Mouse (Mus musculus) midbrain, embryonic 10.5 days (tissue): ENCODE data around the gene Anapc13. TPM values are rescaled to one million over a fixed set of nuclear protein-coding genes. Genes with fewer than 3 reads are reported as not detected.
A peak's percentile ranks its signal among the peaks of the same experiment; 100 is the strongest.

Experiments
- DNase-seq: peaks from one replicate; pipeline ENCODE4 v3.0.0-alpha.2; 2017; ENCODE audit warnings: low spot score
- H3K27ac ChIP-seq: fragments of 300-500 bp; sonication (generic); replicated peaks from 2 replicates; pipeline ENCODE4 v1.5.1; 2016; ENCODE audit warnings: mild to moderate bottlenecking
- H3K27me3 ChIP-seq: fragments of 300-500 bp; sonication (generic); 2 replicates; pipeline ENCODE4 v1.6.1; 2016; ENCODE audit warnings: low read depth, mild to moderate bottlenecking; ENCODE audit not compliant: poor library complexity, severe bottlenecking
- H3K36me3 ChIP-seq: fragments of 300-500 bp; sonication (generic); 2 replicates; pipeline ENCODE4 v1.6.1; 2016; ENCODE audit warnings: mild to moderate bottlenecking, moderate library complexity
- H3K4me1 ChIP-seq: fragments of 300-500 bp; sonication (generic); 2 replicates; pipeline ENCODE4 v1.6.1; 2016
- H3K4me3 ChIP-seq: fragments of 300-500 bp; sonication (generic); 2 replicates; pipeline ENCODE4 v1.5.1; 2016; ENCODE audit warnings: mild to moderate bottlenecking, moderate library complexity
- H3K9me3 ChIP-seq: fragments of 300-500 bp; sonication (generic); replicated peaks from 2 replicates; pipeline ENCODE4 v1.6.1; 2016; ENCODE audit warnings: mild to moderate bottlenecking
- WGBS: fragments of 180-500 bp; shearing (Covaris S2); methylation state at CpG from one replicate; pipeline ENCODE4 v1.1.7; 2016; 5-methylcytosine and 5-hydroxymethylcytosine counted together
- polyA plus RNA-seq: library from polyadenylated mRNA; unstranded; fragments of >200 nt; fragmentation: Nextera tagmentation; extraction: Ambion mirVana; gene quantifications from 2 replicates; pipeline ENCODE4 v1.2.1, GENCODE M21; 2016

The Anapc13 gene
- polyA plus RNA-seq, 1 experiment from 2014 or later, result 172 TPM

GRCm38 (mm10) chr9:102616267-102616666 lies 9.8 kb upstream of the Anapc13 start:
- Histone ChIP-seq H3K27ac (no peak overlapping the region), H3K36me3 (peaks cover 69% of the 10 kb centered on the region), H3K4me1 (no peaks in the 10 kb centered on the region), H3K9me3 (no peaks in the 10 kb centered on the region), H3K4me3 (no peak overlapping the region), H3K27me3 (no peaks in the 10 kb centered on the region)
- 89% methylated on average over 9 of the region's 9 CpGs for WGBS
- no peak for DNase-seq

GRCm38 (mm10) chr9:102621385-102621784 lies 4.7 kb upstream of the Anapc13 start:
- no peaks in the 10 kb centered on the region for H3K9me3 ChIP-seq
- H3K4me1 ChIP-seq, result peaks cover 15% of the 10 kb centered on the region
- H3K36me3 ChIP-seq, result peaks cover 23% of the 10 kb centered on the region
- no peaks in the 10 kb centered on the region for H3K27me3 ChIP-seq
- H3K27ac ChIP-seq, result no peak overlapping the region
- WGBS, result 77% methylated on average over 5 of the region's 5 CpGs
- no peak overlapping the region for H3K4me3 ChIP-seq
- no peak for DNase-seq

GRCm38 (mm10) chr9:102622192-102622857 lies 3.8 kb upstream of the Anapc13 start:
- Histone ChIP-seq H3K27ac (no peak overlapping the region), H3K36me3 (peaks cover 19% of the 10 kb centered on the region), H3K9me3 (no peaks in the 10 kb centered on the region), H3K4me1 (peaks cover 21% of the 10 kb centered on the region), H3K27me3 (no peaks in the 10 kb centered on the region), H3K4me3 (no peak overlapping the region)
- WGBS, result 40% methylated on average over 5 of the region's 5 CpGs
- no peak for DNase-seq

- H3K27me3 ChIP-seq, result no peaks in the 10 kb centered on the region
- DNase-seq, result no peak
- no peaks in the 10 kb centered on the region for H3K9me3 ChIP-seq
- WGBS, result 88% methylated on average over 6 of the region's 6 CpGs
- H3K4me1 ChIP-seq, result peaks cover 27% of the 10 kb centered on the region
- H3K4me3 ChIP-seq, result no peak overlapping the region
- peaks cover 13% of the 10 kb centered on the region for H3K36me3 ChIP-seq
- no peak overlapping the region for H3K27ac ChIP-seq
Observed at GRCm38 (mm10) chr9:102622876-102623275, 3.2 kb upstream of the Anapc13 start.

GRCm38 (mm10) chr9:102623581-102623980 lies 2.5 kb upstream of the Anapc13 start:
- H3K9me3 ChIP-seq, result no peaks in the 10 kb centered on the region
- no peaks in the 10 kb centered on the region for H3K27me3 ChIP-seq
- DNase-seq, result no peak
- no peak overlapping the region for H3K27ac ChIP-seq
- 90% methylated on average over 7 of the region's 7 CpGs for WGBS
- no peak overlapping the region for H3K4me3 ChIP-seq
- peaks cover 27% of the 10 kb centered on the region for H3K4me1 ChIP-seq
- H3K36me3 ChIP-seq, result peaks cover 6% of the 10 kb centered on the region

- WGBS, result 1% methylated on average over 27 of the region's 27 CpGs
Observed at GRCm38 (mm10) chr9:102625401-102625982, 604 bp upstream of the Anapc13 start.

GRCm38 (mm10) chr9:102626839-102627225 lies 736 bp downstream of the Anapc13 start:
- Histone ChIP-seq H3K4me1 (peaks cover 27% of the 10 kb centered on the region), H3K9me3 (no peaks in the 10 kb centered on the region)
- no peak for DNase-seq

More at GRCm38 (mm10) chr9:102625401-102625982, 604 bp upstream of the Anapc13 start:
- Histone ChIP-seq H3K4me3 (peak overlapping the region; percentile 86), H3K27ac (peak overlapping the region; percentile 100), H3K9me3 (no peaks in the 10 kb centered on the region), H3K27me3 (no peaks in the 10 kb centered on the region), H3K4me1 (peaks cover 27% of the 10 kb centered on the region), H3K36me3 (peaks cover 10% of the 10 kb centered on the region; the same call in 1 of the 2 replicates)
- DNase-seq, result no peak

GRCm38 (mm10) chr9:102627442-102627841 lies 1.3 kb downstream of the Anapc13 start:
- no peaks in the 10 kb centered on the region for H3K27me3 ChIP-seq
- H3K36me3 ChIP-seq, result peaks cover 28% of the 10 kb centered on the region
- peak overlapping the region; percentile 100 for H3K27ac ChIP-seq
- DNase-seq, result no peak
- H3K9me3 ChIP-seq, result no peaks in the 10 kb centered on the region
- peak overlapping the region; percentile 86 for H3K4me3 ChIP-seq
- 93% methylated on average over 7 of the region's 7 CpGs for WGBS
- H3K4me1 ChIP-seq, result peaks cover 27% of the 10 kb centered on the region

More at GRCm38 (mm10) chr9:102626839-102627225, 736 bp downstream of the Anapc13 start:
- WGBS, result 2% methylated on average over 9 of the region's 9 CpGs
- peak overlapping the region; percentile 100 for H3K27ac ChIP-seq
- H3K27me3 ChIP-seq, result no peaks in the 10 kb centered on the region
- peak overlapping the region; percentile 86 for H3K4me3 ChIP-seq
- peaks cover 22% of the 10 kb centered on the region for H3K36me3 ChIP-seq

GRCm38 (mm10) chr9:102629052-102629451 lies 3.0 kb downstream of the Anapc13 start:
- Histone ChIP-seq H3K27ac (no peak overlapping the region), H3K27me3 (no peaks in the 10 kb centered on the region), H3K4me3 (no peak overlapping the region), H3K4me1 (peaks cover 27% of the 10 kb centered on the region), H3K36me3 (peaks cover 32% of the 10 kb centered on the region), H3K9me3 (no peaks in the 10 kb centered on the region)
- no peak for DNase-seq
- 73% methylated on average over 7 of the region's 7 CpGs for WGBS

GRCm38 (mm10) chr9:102631589-102632147 lies 5.6 kb downstream of the Anapc13 start:
- Histone ChIP-seq H3K36me3 (peaks cover 43% of the 10 kb centered on the region), H3K4me1 (peaks cover 14% of the 10 kb centered on the region), H3K9me3 (no peaks in the 10 kb centered on the region), H3K27ac (no peak overlapping the region), H3K4me3 (no peak overlapping the region), H3K27me3 (no peaks in the 10 kb centered on the region)
- no peak for DNase-seq
- 76% methylated on average over 2 of the region's 2 CpGs for WGBS

- Histone ChIP-seq H3K4me1 (peaks cover 15% of the 10 kb centered on the region), H3K4me3 (no peak overlapping the region), H3K27me3 (no peaks in the 10 kb centered on the region), H3K9me3 (no peaks in the 10 kb centered on the region), H3K36me3 (peaks cover 43% of the 10 kb centered on the region), H3K27ac (no peak overlapping the region)
- no peak for DNase-seq
- WGBS, result 92% methylated on average over 4 of the region's 4 CpGs
Observed at GRCm38 (mm10) chr9:102632173-102632572, 6.1 kb downstream of the Anapc13 start.

GRCm38 (mm10) chr9:102632923-102633537 lies 6.9 kb downstream of the Anapc13 start:
- H3K4me3 ChIP-seq, result no peak overlapping the region
- 0 out of 2 replicates have a peak overlapping the region, but pooled peaks have one; percentile 17 for H3K27ac ChIP-seq
- 59% methylated on average over 1 of the region's 1 CpGs for WGBS
- H3K36me3 ChIP-seq, result peaks cover 43% of the 10 kb centered on the region
- no peaks in the 10 kb centered on the region for H3K27me3 ChIP-seq
- H3K4me1 ChIP-seq, result peaks cover 14% of the 10 kb centered on the region
- DNase-seq, result peak; percentile 51
- no peaks in the 10 kb centered on the region for H3K9me3 ChIP-seq

GRCm38 (mm10) chr9:102634453-102634852 lies 8.4 kb downstream of the Anapc13 start:
- DNase-seq, result no peak
- 87% methylated on average over 8 of the region's 8 CpGs for WGBS
- no peaks in the 10 kb centered on the region for H3K9me3 ChIP-seq
- H3K27me3 ChIP-seq, result no peaks in the 10 kb centered on the region
- peaks cover 43% of the 10 kb centered on the region for H3K36me3 ChIP-seq
- no peak overlapping the region for H3K4me3 ChIP-seq
- H3K27ac ChIP-seq, result no peak overlapping the region
- peaks cover 22% of the 10 kb centered on the region for H3K4me1 ChIP-seq
